Mouse (Mus musculus) kidney, embryonic 14.5 days (tissue): ENCODE results near the gene Rab5if. TPM values are rescaled to one million over a fixed set of nuclear protein-coding genes. Genes with fewer than 3 reads are reported as not detected.

ENCODE experiments used
- ATAC-seq: fragments of 200-750 bp; cut with Nextera tagmentation; 2 replicates; pipeline ENCODE4 v1.8.0; 2017; ENCODE audit warnings: moderate number of reproducible peaks, mild to moderate bottlenecking, moderate TSS enrichment, moderate library complexity; ENCODE audit not compliant: low FRiP score, low TSS enrichment
- H3K27ac ChIP-seq: fragments of 300-500 bp; sonication (generic); 2 replicates; pipeline ENCODE4 v1.5.1; 2014; ENCODE audit warnings: low read depth, mild to moderate bottlenecking, low read length, moderate library complexity, mixed read lengths
- H3K27me3 ChIP-seq: fragments of 300-500 bp; sonication (generic); 2 replicates; pipeline ENCODE4 v1.6.1; 2014; ENCODE audit warnings: mild to moderate bottlenecking, low read length; ENCODE audit not compliant: control insufficient read depth, insufficient read depth
- H3K36me3 ChIP-seq: fragments of 300-500 bp; sonication (generic); 2 replicates; pipeline ENCODE4 v1.6.1; 2014; ENCODE audit warnings: low read length, mixed read lengths; ENCODE audit not compliant: control insufficient read depth, insufficient read depth
- H3K4me1 ChIP-seq: fragments of 300-500 bp; sonication (generic); 2 replicates; pipeline ENCODE4 v1.6.1; 2014; ENCODE audit warnings: low read length, mixed read lengths; ENCODE audit not compliant: control insufficient read depth, insufficient read depth
- H3K4me2 ChIP-seq: fragments of 300-500 bp; sonication (generic); replicated peaks from 2 replicates; pipeline ENCODE4 v1.6.1; 2014; ENCODE audit warnings: low read depth, mild to moderate bottlenecking, low read length
- H3K4me3 ChIP-seq: fragments of 300-500 bp; sonication (generic); 2 replicates; pipeline ENCODE4 v1.5.1; 2014; ENCODE audit warnings: mild to moderate bottlenecking, low read length
- H3K9ac ChIP-seq: fragments of 300-500 bp; sonication (generic); 2 replicates; pipeline ENCODE4 v1.6.1; 2014; ENCODE audit warnings: low read depth, mild to moderate bottlenecking, low read length, moderate library complexity
- H3K9me3 ChIP-seq: fragments of 300-500 bp; sonication (generic); 2 replicates; pipeline ENCODE4 v1.6.1; 2016; ENCODE audit warnings: low read length; ENCODE audit not compliant: control insufficient read depth
- WGBS: fragments of 180-500 bp; shearing (Covaris S2); extraction: QIAGEN DNeasy Blood & Tissue Kit; methylation state at CpG from one replicate; pipeline ENCODE4 v1.1.7; 2014; 5-methylcytosine and 5-hydroxymethylcytosine counted together
- polyA plus RNA-seq: library from polyadenylated mRNA; unstranded; fragments of >200 nt; fragmentation: Nextera tagmentation; extraction: Ambion mirVana; gene quantifications from 2 replicates; pipeline ENCODE4 v1.2.1, GENCODE M21; 2014

Rab5if gene
- polyA plus RNA-seq, 1 experiment from 2014 or later: 199 TPM

- peak overlapping the region; percentile 84 for H3K4me2 ChIP-seq
- peaks cover 15% of the 10 kb centered on the region for H3K4me1 ChIP-seq
- WGBS: under 1% methylated on average over 19 of the region's 19 CpGs
- peak overlapping the region; percentile 89 for H3K27ac ChIP-seq
- H3K9ac ChIP-seq: peak overlapping the region; percentile 99
- H3K9me3 ChIP-seq: no peaks in the 10 kb centered on the region
- no peaks in the 10 kb centered on the region for H3K27me3 ChIP-seq
- ATAC-seq: peak; percentile 25; the same call in 1 of the 2 replicates
- peak overlapping the region; percentile 98 for H3K4me3 ChIP-seq
- peaks cover 36% of the 10 kb centered on the region; the same call in 1 of the 2 replicates for H3K36me3 ChIP-seq
Observed at GRCm38 (mm10) chr2:156862041-156862717, 749 bp upstream of the Rab5if start.

GRCm38 (mm10) chr2:156863487-156864160, 696 bp downstream of the Rab5if start:
- Histone ChIP-seq H3K9me3 (no peaks in the 10 kb centered on the region), H3K36me3 (peaks cover 33% of the 10 kb centered on the region; the same call in 1 of the 2 replicates), H3K4me2 (peak overlapping the region; percentile 87), H3K27ac (peak overlapping the region; percentile 84), H3K9ac (peak overlapping the region; percentile 99), H3K4me1 (peaks cover 15% of the 10 kb centered on the region), H3K4me3 (peak overlapping the region; percentile 98), H3K27me3 (no peaks in the 10 kb centered on the region)
- 1% methylated on average over 28 of the region's 28 CpGs for WGBS
- ATAC-seq: peak; percentile 45; the same call in 1 of the 2 replicates

- no peak for ATAC-seq
- Histone ChIP-seq H3K9ac (peak overlapping the region; percentile 99; the same call in 1 of the 2 replicates), H3K4me1 (peaks cover 15% of the 10 kb centered on the region), H3K4me3 (peak overlapping the region; percentile 98), H3K4me2 (peak overlapping the region; percentile 87), H3K27me3 (no peaks in the 10 kb centered on the region), H3K27ac (no peak overlapping the region), H3K9me3 (no peaks in the 10 kb centered on the region), H3K36me3 (peaks cover 39% of the 10 kb centered on the region; the same call in 1 of the 2 replicates)
- 84% methylated on average over 3 of the region's 3 CpGs for WGBS
Observed at GRCm38 (mm10) chr2:156864481-156864880, 1.6 kb downstream of the Rab5if start.

- Histone ChIP-seq H3K4me2 (no peak overlapping the region), H3K9me3 (no peaks in the 10 kb centered on the region), H3K9ac (no peak overlapping the region), H3K27me3 (no peaks in the 10 kb centered on the region), H3K36me3 (peaks cover 78% of the 10 kb centered on the region), H3K27ac (no peak overlapping the region), H3K4me1 (peaks cover 6% of the 10 kb centered on the region), H3K4me3 (no peak overlapping the region)
- 87% methylated on average over 8 of the region's 8 CpGs for WGBS
- no peak for ATAC-seq
Observed at GRCm38 (mm10) chr2:156868994-156869393, 6.1 kb downstream of the Rab5if start.

- Histone ChIP-seq H3K4me3 (no peak overlapping the region), H3K9ac (no peak overlapping the region), H3K4me2 (no peak overlapping the region), H3K27ac (no peak overlapping the region), H3K4me1 (peaks cover under 1% of the 10 kb centered on the region; the same call in 1 of the 2 replicates), H3K27me3 (no peaks in the 10 kb centered on the region), H3K36me3 (peaks cover 83% of the 10 kb centered on the region), H3K9me3 (no peaks in the 10 kb centered on the region)
- WGBS: 91% methylated on average over 7 of the region's 7 CpGs
- ATAC-seq: no peak
Observed at GRCm38 (mm10) chr2:156869554-156869953, 6.6 kb downstream of the Rab5if start.

- WGBS: 59% methylated on average over 6 of the region's 6 CpGs
- H3K36me3 ChIP-seq: peaks cover 80% of the 10 kb centered on the region
Observed at GRCm38 (mm10) chr2:156870519-156870918, 7.6 kb downstream of the Rab5if start.

GRCm38 (mm10) chr2:156873629-156874028, 10.7 kb downstream of the Rab5if start:
- peaks cover 56% of the 10 kb centered on the region for H3K36me3 ChIP-seq
- no peak overlapping the region for H3K27ac ChIP-seq
- H3K4me3 ChIP-seq: no peak overlapping the region
- H3K27me3 ChIP-seq: no peaks in the 10 kb centered on the region
- no peak overlapping the region for H3K9ac ChIP-seq
- 28% methylated on average over 5 of the region's 5 CpGs for WGBS
- ATAC-seq: peak; percentile 59; the same call in 1 of the 2 replicates
- H3K9me3 ChIP-seq: no peaks in the 10 kb centered on the region
- no peaks in the 10 kb centered on the region for H3K4me1 ChIP-seq
- H3K4me2 ChIP-seq: no peak overlapping the region

More at GRCm38 (mm10) chr2:156870519-156870918, 7.6 kb downstream of the Rab5if start:
- no peak overlapping the region for H3K27ac ChIP-seq
- H3K9me3 ChIP-seq: no peaks in the 10 kb centered on the region
- no peak for ATAC-seq
- H3K4me3 ChIP-seq: no peak overlapping the region
- H3K4me2 ChIP-seq: no peak overlapping the region
- no peaks in the 10 kb centered on the region for H3K27me3 ChIP-seq
- H3K4me1 ChIP-seq: no peaks in the 10 kb centered on the region
- H3K9ac ChIP-seq: no peak overlapping the region

- ATAC-seq: no peak
- H3K4me1 ChIP-seq: no peaks in the 10 kb centered on the region
- no peak overlapping the region for H3K27ac ChIP-seq
- H3K27me3 ChIP-seq: no peaks in the 10 kb centered on the region
- no peaks in the 10 kb centered on the region for H3K9me3 ChIP-seq
- H3K36me3 ChIP-seq: peaks cover 51% of the 10 kb centered on the region
- H3K9ac ChIP-seq: no peak overlapping the region
- no peak overlapping the region for H3K4me3 ChIP-seq
- no peak overlapping the region for H3K4me2 ChIP-seq
- WGBS: 94% methylated on average over 8 of the region's 8 CpGs
Observed at GRCm38 (mm10) chr2:156874047-156874759, 11.3 kb downstream of the Rab5if start.
